Mouse (Mus musculus) stomach, postnatal 0 days (tissue): ENCODE results near the gene Specc1. TPM values are rescaled to one million over a fixed set of nuclear protein-coding genes. Genes with fewer than 3 reads are reported as not detected.

Source experiments
- ATAC-seq: fragments of 200-750 bp; cut with Nextera tagmentation; 2 replicates; pipeline ENCODE4 v1.8.0; 2017; ENCODE audit not compliant: low FRiP score, low TSS enrichment
- DNase-seq: peaks from one replicate; pipeline ENCODE4 v3.0.0-alpha.2; 2016; ENCODE audit warnings: low spot score
- H3K27ac ChIP-seq: fragments of 300-500 bp; sonication (generic); replicated peaks from 2 replicates; pipeline ENCODE4 v1.5.1; 2014; ENCODE audit warnings: mild to moderate bottlenecking, control low read depth
- H3K27me3 ChIP-seq: fragments of 300-500 bp; sonication (generic); 2 replicates; pipeline ENCODE4 v1.6.1; 2014; ENCODE audit warnings: low read length; ENCODE audit not compliant: control insufficient read depth, insufficient read depth
- H3K36me3 ChIP-seq: fragments of 300-500 bp; sonication (generic); 2 replicates; pipeline ENCODE4 v1.6.1; 2014; ENCODE audit warnings: low read length, mixed read lengths; ENCODE audit not compliant: control insufficient read depth, insufficient read depth
- H3K4me1 ChIP-seq: fragments of 300-500 bp; sonication (generic); replicated peaks from 2 replicates; pipeline ENCODE4 v1.6.1; 2014; ENCODE audit warnings: antibody characterized with exemption; ENCODE audit not compliant: control insufficient read depth, insufficient read depth
- H3K4me2 ChIP-seq: fragments of 300-500 bp; sonication (generic); replicated peaks from 2 replicates; pipeline ENCODE4 v1.6.1; 2014; ENCODE audit warnings: low read depth, mild to moderate bottlenecking, control low read depth, moderate library complexity
- H3K4me3 ChIP-seq: fragments of 300-500 bp; sonication (generic); 2 replicates; pipeline ENCODE4 v1.5.1; 2014; ENCODE audit warnings: low read depth, low read length, control low read depth
- H3K9ac ChIP-seq: fragments of 300-500 bp; sonication (generic); 2 replicates; pipeline ENCODE4 v1.6.1; 2014; ENCODE audit warnings: mild to moderate bottlenecking, low read length, control low read depth, mixed read lengths
- H3K9me3 ChIP-seq: fragments of 300-500 bp; sonication (generic); 2 replicates; pipeline ENCODE4 v1.6.1; 2016; ENCODE audit warnings: low read length; ENCODE audit not compliant: control insufficient read depth
- CTCF ChIP-seq: IDR thresholded peaks from 2 replicates; pipeline ENCODE4 v1.5.1; 2016; ENCODE audit warnings: antibody characterized with exemption, low read depth, mild to moderate bottlenecking, moderate library complexity
- EP300 ChIP-seq: optimal IDR thresholded peaks from 2 replicates; pipeline ENCODE3; 2016; ENCODE audit warnings: antibody characterized with exemption
- WGBS: fragments of 180-500 bp; shearing (Covaris S2); extraction: QIAGEN DNeasy Blood & Tissue Kit; methylation state at CpG from one replicate; pipeline ENCODE4 v1.1.7; 2014; 5-methylcytosine and 5-hydroxymethylcytosine counted together
- polyA plus RNA-seq: library from polyadenylated mRNA; unstranded; fragments of >200 nt; fragmentation: Nextera tagmentation; extraction: Ambion mirVana; gene quantifications from 2 replicates; pipeline ENCODE4 v1.2.1, GENCODE M21; 2015

The Specc1 gene
- polyA plus RNA-seq, 1 experiment from 2014 or later = 3.2 TPM

- TF ChIP-seq CTCF (no peak), EP300 (no peak)
- no peak overlapping the region for H3K4me3 ChIP-seq
- H3K27ac ChIP-seq = no peak overlapping the region
- no peak for ATAC-seq
- DNase-seq = no peak
- no peaks in the 10 kb centered on the region for H3K9me3 ChIP-seq
- no peaks in the 10 kb centered on the region for H3K4me1 ChIP-seq
- H3K27me3 ChIP-seq = no peaks in the 10 kb centered on the region
- H3K4me2 ChIP-seq = no peak overlapping the region
- no peak overlapping the region for H3K9ac ChIP-seq
- H3K36me3 ChIP-seq = no peaks in the 10 kb centered on the region
- 64% methylated on average over 4 of the region's 4 CpGs for WGBS
Observed at GRCm38 (mm10) chr11:62184900-62185299, 228.3 kb downstream of the Specc1 start.

GRCm38 (mm10) chr11:62187074-62187473, 230.5 kb downstream of the Specc1 start:
- Histone ChIP-seq H3K36me3 (no peaks in the 10 kb centered on the region), H3K4me1 (no peaks in the 10 kb centered on the region), H3K4me3 (no peak overlapping the region), H3K27me3 (no peaks in the 10 kb centered on the region), H3K4me2 (no peak overlapping the region), H3K9me3 (no peaks in the 10 kb centered on the region), H3K27ac (no peak overlapping the region), H3K9ac (no peak overlapping the region)
- DNase-seq (no peak), ATAC-seq (no peak)
- no peak for TF ChIP-seq CTCF
- TF ChIP-seq EP300 = no peak
- WGBS = 76% methylated on average over 8 of the region's 8 CpGs

GRCm38 (mm10) chr11:62192050-62192449, 235.5 kb downstream of the Specc1 start:
- H3K4me2 ChIP-seq = no peak overlapping the region
- 79% methylated on average over 3 of the region's 3 CpGs for WGBS
- no peak overlapping the region for H3K4me3 ChIP-seq
- no peak overlapping the region for H3K9ac ChIP-seq
- no peak overlapping the region for H3K27ac ChIP-seq
- no peaks in the 10 kb centered on the region for H3K9me3 ChIP-seq
- no peaks in the 10 kb centered on the region for H3K36me3 ChIP-seq
- ATAC-seq (no peak), DNase-seq (no peak)
- H3K27me3 ChIP-seq = no peaks in the 10 kb centered on the region
- TF ChIP-seq EP300 = no peak
- no peaks in the 10 kb centered on the region for H3K4me1 ChIP-seq

GRCm38 (mm10) chr11:62193116-62193515, 236.6 kb downstream of the Specc1 start:
- Histone ChIP-seq H3K27ac (no peak overlapping the region), H3K27me3 (no peaks in the 10 kb centered on the region), H3K4me1 (no peaks in the 10 kb centered on the region), H3K36me3 (no peaks in the 10 kb centered on the region), H3K4me2 (no peak overlapping the region), H3K9ac (no peak overlapping the region), H3K4me3 (no peak overlapping the region), H3K9me3 (no peaks in the 10 kb centered on the region)
- ATAC-seq (no peak), DNase-seq (no peak)
- 84% methylated on average over 3 of the region's 3 CpGs for WGBS
- TF ChIP-seq EP300 (no peak), CTCF (no peak)

- Histone ChIP-seq H3K9ac (no peak overlapping the region), H3K27ac (no peak overlapping the region), H3K9me3 (no peaks in the 10 kb centered on the region), H3K4me2 (no peak overlapping the region), H3K27me3 (no peaks in the 10 kb centered on the region), H3K4me3 (no peak overlapping the region), H3K36me3 (no peaks in the 10 kb centered on the region), H3K4me1 (no peaks in the 10 kb centered on the region)
- TF ChIP-seq EP300 (no peak), CTCF (no peak)
- DNase-seq (no peak), ATAC-seq (no peak)
Observed at GRCm38 (mm10) chr11:62194217-62194616, 237.7 kb downstream of the Specc1 start.

GRCm38 (mm10) chr11:62200901-62201512, 244.4 kb downstream of the Specc1 start:
- Histone ChIP-seq H3K4me2 (no peak overlapping the region), H3K4me1 (no peaks in the 10 kb centered on the region), H3K27me3 (no peaks in the 10 kb centered on the region), H3K36me3 (no peaks in the 10 kb centered on the region), H3K27ac (no peak overlapping the region), H3K9ac (no peak overlapping the region), H3K4me3 (no peak overlapping the region), H3K9me3 (no peaks in the 10 kb centered on the region)
- no peak for DNase-seq
- no peak for ATAC-seq
- no peak for TF ChIP-seq EP300
- no peak for TF ChIP-seq CTCF
- WGBS = 50% methylated on average over 5 of the region's 5 CpGs
